9 mouse cellular contexts compared by ENCODE assay signal in genomic region chr2:179729002-179729401, GRCm38 (mm10).
DNase-seq lines count a peak whose midpoint lies in the region; TF ChIP-seq lines count a peak whose summit lies in the region.
"Had no signal": no experiment of that assay in that cellular context is flagged by ENCODE, and none has a peak within 500 bp of the region (broad histone marks: within the 10 kb centered on the region; RNA-seq: fewer than 3 reads in every experiment).

No protein-coding gene starts in this region.

- no peaks in the 10 kb centered on the region for H3K9me3 ChIP-seq in heart, embryonic 10.5 days

- TF ChIP-seq POLR2A in cerebellum, adult 2 months (IDR thresholded peaks at IDR 0.05; ENCODE audit: borderline replicate concordance, insufficient read depth, low read length): no peak

- peak; percentile 22 to 31 for DNase-seq in cerebellum, adult 2 months
- no peak for DNase-seq in cerebellum, adult 11-12 months
- peak; percentile 21 to 51 for DNase-seq in layer of hippocampus, postnatal 10 days (ENCODE audit: low spot score in 2 of 2)
- DNase-seq in layer of hippocampus, postnatal 36 days: no peak
- DNase-seq in ES-CJ7 (ENCODE audit: low read depth, low spot score): peak; percentile 17
- peak; percentile 12 for DNase-seq in lung, postnatal 36 days
- no peak for DNase-seq in gastrocnemius, postnatal 4 days (ENCODE audit: low spot score in 2 of 2)
- no peak for DNase-seq in heart, embryonic 10.5 days (ENCODE audit: low spot score)
- DNase-seq: spleen, adult 18-20 months had no signal

- H3K4me1 ChIP-seq in cerebellum, adult 2 months (ENCODE audit: control insufficient read depth, insufficient read depth, low read length): no peaks in the 10 kb centered on the region; the same call in 1 of the 2 replicates
- peaks cover 21% of the 10 kb centered on the region; the same call in 1 of the 2 replicates for H3K4me1 ChIP-seq in heart, embryonic 10.5 days

- 57% methylated on average over 8 of the region's 8 CpGs for WGBS in cerebellum, adult 2 months
- 44% methylated on average over 8 of the region's 8 CpGs for WGBS in heart, embryonic 10.5 days

- no peaks in the 10 kb centered on the region for H3K36me3 ChIP-seq in heart, embryonic 10.5 days

- no peak overlapping the region for H3K27ac ChIP-seq in cerebellum, adult 2 months (ENCODE audit: insufficient read depth, low read length)
- no peak overlapping the region for H3K27ac ChIP-seq in heart, embryonic 10.5 days

- H3K27me3 ChIP-seq in cerebellum, adult 2 months (ENCODE audit: control insufficient read depth, insufficient read depth, low read length): no peaks in the 10 kb centered on the region
- H3K27me3 ChIP-seq in heart, embryonic 10.5 days (ENCODE audit: insufficient read depth, poor library complexity, severe bottlenecking): peaks cover 17% of the 10 kb centered on the region; the same call in 1 of the 2 replicates

- peak; percentile 76 for TF ChIP-seq CTCF in cerebellum, adult 2 months (IDR thresholded peaks at IDR 0.05; ENCODE audit: borderline replicate concordance, insufficient read depth, low read depth, low read length)

- no peak overlapping the region for H3K4me3 ChIP-seq in cerebellum, adult 2 months (replicated peaks; ENCODE audit: insufficient read depth, low read depth, low read length)
- H3K4me3 ChIP-seq in heart, embryonic 10.5 days: no peak overlapping the region

Comparison
In these comparisons a context has a peak if more than half of its experiments do, and no peak if none do; other contexts are left out.
1. DNase-seq: peak in cerebellum, adult 2 months (2 of 2), layer of hippocampus, postnatal 10 days (2 of 2), ES-CJ7 (single experiment) and lung, postnatal 36 days (single experiment); none in cerebellum, adult 11-12 months (single experiment), layer of hippocampus, postnatal 36 days (0 of 2), gastrocnemius, postnatal 4 days (0 of 2) and heart, embryonic 10.5 days (single experiment).